Mouse (Mus musculus): ENCODE measurements around the gene Dmrt1.
A peak's percentile ranks its signal among the peaks of the same experiment; 100 is the strongest.

The Dmrt1 gene

DNA sequence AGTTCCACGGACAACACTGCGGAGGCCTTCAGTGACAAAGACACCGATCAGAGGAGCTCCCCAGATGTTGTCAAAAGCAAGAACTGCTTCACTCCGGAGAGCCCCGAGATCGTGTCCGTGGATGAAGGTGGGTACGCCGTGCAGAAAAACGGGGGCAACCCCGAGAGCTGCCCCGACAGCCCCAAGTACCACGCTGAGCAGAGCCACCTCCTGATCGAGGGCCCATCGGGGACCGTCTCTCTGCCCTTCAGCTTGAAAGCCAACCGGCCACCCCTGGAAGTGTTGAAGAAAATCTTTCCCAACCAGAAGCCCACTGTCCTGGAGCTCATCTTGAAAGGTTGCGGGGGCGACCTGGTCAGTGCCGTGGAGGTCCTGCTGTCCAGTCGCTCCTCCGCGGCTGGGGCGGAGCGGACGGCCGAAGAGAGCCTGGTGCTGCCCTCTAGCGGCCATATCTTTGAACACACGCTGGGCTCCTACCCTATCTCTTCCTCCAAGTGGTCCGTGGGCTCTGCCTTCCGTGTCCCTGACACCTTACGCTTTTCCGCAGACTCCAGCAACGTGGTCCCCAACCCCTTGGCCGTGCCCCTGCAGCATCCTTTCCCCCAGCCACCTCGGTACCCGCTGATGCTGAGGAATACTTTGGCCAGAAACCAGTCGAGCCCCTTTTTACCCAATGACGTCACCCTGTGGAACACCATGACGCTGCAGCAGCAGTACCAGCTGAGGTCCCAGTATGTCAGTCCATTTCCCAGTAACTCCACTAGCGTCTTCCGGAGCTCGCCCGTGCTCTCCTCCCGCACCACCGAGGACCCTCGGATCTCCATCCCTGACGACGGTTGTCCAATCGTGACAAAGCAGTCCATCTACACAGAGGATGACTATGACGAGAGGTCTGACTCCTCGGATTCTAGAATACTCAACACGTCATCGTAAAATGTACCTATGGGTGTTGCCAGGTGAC lies 117.2 kb downstream of the Dmrt1 start:
- DNase-seq (ENCODE audit: low read depth): no peak

DNA sequence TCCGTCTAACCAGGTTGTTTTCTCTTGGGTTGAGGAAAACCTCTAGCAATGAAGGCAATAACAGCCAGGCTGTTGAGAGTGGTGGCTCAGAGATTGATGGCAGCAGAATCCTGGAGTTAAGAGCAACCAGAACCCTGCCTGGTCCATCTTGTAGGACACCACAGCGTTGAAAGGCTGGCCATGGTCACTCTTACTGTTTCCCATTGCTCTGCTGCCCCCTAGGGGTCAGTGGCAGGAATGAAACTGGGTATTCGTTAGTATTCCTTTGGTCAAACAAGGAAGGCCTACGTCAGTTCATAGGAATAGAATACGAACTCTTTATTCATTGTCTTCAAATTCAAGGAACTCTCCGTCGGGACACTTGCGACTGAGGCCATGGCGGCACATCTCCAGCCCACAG lies 123.1 kb downstream of the Dmrt1 start:
- DNase-seq (ENCODE audit: low read depth): peak; percentile 85

DNA sequence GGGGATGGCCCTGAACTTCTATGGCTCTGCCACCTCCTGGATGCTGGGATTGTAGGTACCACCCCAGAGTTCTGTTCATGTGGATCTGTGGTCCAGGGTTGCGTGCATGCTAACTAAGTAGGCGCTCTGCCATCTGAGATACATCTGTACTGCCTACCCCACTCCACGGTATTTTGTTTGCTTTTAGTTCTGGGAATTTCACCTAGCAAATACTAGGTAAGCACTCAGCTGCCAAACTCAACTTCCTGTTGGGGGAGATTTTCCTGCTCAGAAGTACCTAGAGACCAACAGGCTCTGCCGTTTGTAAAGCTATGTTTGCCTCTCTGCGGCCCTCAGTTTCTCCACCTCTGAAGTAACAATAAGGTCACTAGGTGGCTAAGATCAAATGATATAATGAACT lies 129.7 kb downstream of the Dmrt1 start:
- DNase-seq (ENCODE audit: low read depth): no peak

DNA sequence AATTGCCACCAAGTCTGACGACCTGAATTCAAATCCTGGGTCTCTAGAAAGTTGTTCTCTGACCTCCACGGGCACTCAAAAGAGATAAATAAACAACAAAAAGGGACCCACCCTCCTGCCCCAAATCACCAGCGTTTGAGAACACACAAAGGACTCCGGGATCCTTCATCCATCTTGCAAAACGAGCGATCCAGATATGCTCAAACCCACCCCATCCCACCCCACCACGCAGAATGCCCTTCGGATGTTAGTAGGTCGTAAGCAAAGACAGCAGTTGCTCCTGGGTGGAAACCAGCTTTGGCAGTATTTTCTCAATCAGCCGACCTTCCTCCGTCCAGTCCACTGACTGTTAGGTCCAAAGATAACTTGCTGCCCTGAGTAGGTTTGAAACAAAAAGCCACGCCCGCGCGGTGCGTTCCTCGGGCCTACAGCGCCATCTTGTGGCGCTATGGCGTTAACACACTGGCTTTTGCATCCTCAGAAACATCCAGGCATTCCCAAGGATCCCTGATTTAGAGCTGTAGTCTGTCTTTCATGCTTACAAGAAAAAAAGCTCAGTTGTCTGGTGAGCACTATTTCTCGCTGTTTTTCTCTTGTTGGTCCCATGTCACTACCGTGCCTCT lies 130.3 kb downstream of the Dmrt1 start:
- DNase-seq (ENCODE audit: low read depth): peak; percentile 92

DNA sequence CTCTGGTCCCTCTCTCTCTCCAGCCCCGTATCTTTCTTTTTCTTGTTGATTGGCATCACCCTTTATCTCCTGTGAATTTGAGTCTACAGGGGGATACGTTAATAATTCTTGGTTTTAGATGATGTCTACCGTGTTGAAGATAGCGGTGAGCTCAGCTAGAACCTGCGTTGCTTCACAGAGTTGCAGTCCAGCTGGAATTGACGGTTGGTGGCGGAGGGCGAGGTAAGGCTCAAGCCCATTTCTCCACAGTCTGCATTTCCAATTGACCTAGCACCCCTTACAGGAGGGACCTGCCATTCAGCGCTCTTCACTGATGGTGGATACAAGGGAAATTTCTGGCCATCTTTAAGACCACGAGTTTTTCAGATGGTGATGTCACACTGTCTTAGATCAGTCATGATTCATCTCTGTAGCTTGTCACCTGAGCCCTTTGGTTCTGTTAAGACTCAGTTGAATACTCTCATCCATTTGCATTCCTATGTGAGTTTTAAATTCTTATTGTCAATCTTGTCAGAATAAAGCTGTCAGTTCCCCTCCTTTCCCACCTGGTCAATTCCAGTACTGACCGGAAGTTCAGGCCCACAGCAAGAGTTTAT lies 133.4 kb downstream of the Dmrt1 start:
- DNase-seq (ENCODE audit: low read depth): no peak

DNA sequence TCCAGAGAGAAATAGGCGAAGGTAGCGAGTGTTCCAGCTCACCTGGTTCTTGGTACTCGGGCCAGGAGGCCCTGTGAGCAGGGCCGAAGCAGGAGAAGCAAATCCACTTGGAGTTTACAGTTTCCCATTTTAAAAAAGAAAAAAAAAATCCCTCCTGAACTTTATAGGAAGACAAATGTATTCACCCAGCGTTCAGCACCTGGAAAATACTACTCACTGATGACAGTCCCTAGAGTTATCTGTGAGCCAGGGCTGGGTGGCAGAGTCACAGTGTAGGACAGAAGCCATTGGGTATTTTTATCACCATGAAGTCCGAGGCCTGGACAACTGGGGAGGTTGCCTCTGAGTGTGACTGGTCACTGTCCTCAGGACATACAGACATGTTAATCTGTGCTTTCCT lies 136.4 kb downstream of the Dmrt1 start:
- no peak for DNase-seq (ENCODE audit: low read depth)

DNA sequence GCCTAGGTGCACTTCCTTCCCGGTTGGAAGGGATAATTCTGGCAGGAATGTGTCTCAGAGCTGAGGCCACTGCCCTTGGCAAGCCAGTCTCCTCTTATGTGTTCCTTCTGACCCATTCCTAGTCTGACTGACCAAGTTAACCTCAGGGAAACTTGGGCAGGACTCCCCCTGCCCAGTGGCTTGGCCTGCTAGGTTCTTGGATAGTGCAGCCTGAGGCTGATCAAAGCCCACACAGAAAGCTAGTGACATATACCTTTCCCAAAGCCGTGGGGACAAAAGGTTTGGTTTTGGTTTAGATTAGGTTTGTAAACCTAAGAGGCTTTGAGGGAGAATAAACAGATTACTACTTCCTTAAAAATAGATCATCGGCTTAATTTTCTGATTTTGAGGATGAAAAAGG lies 141.7 kb downstream of the Dmrt1 start:
- DNase-seq (ENCODE audit: low read depth): no peak

DNA sequence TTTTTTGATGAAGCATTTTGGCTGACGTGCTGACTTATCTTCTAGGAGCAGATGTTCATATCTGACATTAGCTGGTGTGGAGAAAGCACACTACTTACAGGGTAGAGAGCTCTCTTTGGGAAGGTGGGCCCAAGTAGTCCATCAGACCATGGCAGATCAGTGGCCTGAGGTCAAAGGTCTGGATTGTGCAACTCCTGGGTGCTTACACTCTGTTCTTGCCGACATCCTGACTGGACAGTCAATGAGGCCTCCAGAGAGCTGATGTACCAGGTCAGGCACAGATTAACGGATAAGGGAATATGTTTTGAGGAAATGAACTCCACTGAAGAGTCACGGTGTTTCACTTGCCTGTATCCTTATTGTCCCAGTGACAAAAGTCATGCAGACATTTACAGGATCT lies 143.3 kb downstream of the Dmrt1 start:
- DNase-seq (ENCODE audit: low read depth): no peak

DNA sequence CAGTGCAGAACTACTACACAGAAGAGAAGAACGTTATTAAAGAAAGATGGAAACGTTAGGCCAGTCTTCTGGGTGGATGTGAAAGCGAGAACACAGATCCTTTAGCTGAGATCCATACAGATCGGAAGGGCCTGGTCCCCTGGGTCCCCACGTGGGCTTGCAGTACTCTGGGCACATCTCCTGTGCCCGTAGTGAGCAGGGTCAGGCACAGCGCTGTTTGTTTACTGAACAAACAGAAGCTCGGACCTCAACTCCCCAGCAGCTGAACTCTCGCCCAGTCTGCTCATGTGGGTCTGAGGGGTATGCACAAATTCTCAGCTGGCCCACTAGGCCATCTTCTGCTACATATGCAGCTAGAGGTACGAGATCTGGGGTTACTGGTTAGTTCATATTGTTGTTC lies 145.1 kb downstream of the Dmrt1 start:
- DNase-seq (ENCODE audit: low read depth): no peak

DNA sequence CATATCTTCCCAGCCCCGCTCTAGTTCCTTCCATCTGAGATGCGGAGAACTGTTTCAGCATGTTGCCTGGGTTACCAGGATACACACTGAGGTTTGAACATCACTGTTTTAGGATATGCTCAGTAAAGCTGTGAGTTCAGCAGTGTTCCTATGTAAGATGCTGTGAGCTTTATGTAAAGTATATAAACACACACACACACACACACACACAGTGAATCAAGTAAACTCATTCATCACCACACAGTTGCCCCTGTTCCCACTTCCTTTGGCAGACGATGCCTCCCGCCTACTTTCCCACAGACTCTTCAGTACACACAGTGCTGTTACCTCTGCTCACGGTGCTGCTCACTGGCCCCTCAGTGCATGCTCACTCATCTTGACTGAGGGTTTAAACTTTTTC lies 147.1 kb downstream of the Dmrt1 start:
- DNase-seq (ENCODE audit: low read depth): no peak
